Mouse (Mus musculus): ENCODE data around the gene Prss37. TPM values are rescaled to one million over a fixed set of nuclear protein-coding genes. Genes with fewer than 3 reads are reported as not detected.

Prss37 gene
- polyA plus RNA-seq, 1 experiment: not detected

GRCm38 (mm10) chr6:40470916-40471719 lies 48.2 kb downstream of the Prss37 start, which contains the start of gene Ssbp1:
TSS of gene Ssbp1 (plus strand) at chr6:40471352.
- TF ChIP-seq MYOG (IDR thresholded peaks at IDR 0.05; ENCODE audit: control insufficient read depth in 1 of 3, insufficient read depth in 1 of 3, insufficient read length in 2 of 3, low read depth in 2 of 3): peak in 1 of 3 experiments; percentile 33
- peak; percentile 97 for TF ChIP-seq POLR2AphosphoS2 (IDR thresholded peaks at IDR 0.05; ENCODE audit: insufficient read length, low read depth)
- peak; percentile 93 for TF ChIP-seq POLR2A (IDR thresholded peaks at IDR 0.05; ENCODE audit: insufficient read length, low read depth)
- TF ChIP-seq CEBPB (IDR thresholded peaks at IDR 0.05; ENCODE audit: insufficient read depth, poor library complexity, severe bottlenecking): no peak
- TF ChIP-seq USF1 (IDR thresholded peaks at IDR 0.05; ENCODE audit: low read depth): no peak
- TF ChIP-seq E2F4 (IDR thresholded peaks at IDR 0.05; ENCODE audit: insufficient read depth): peak; percentile 17
- TF ChIP-seq REST (IDR thresholded peaks at IDR 0.05; ENCODE audit: insufficient read depth, insufficient read length): no peak
- TF ChIP-seq TCF3 (IDR thresholded peaks at IDR 0.05; ENCODE audit: insufficient read length, low read depth): no peak
- peak; percentile 54 for TF ChIP-seq SRF (IDR thresholded peaks at IDR 0.05; ENCODE audit: control insufficient read depth, insufficient read length, low read depth)
- TF ChIP-seq MYOD1 (IDR thresholded peaks at IDR 0.05; ENCODE audit: control insufficient read depth in 1 of 3, insufficient read length in 2 of 3, low read depth in 2 of 3): peak in 1 of 3 experiments; percentile 30
- no peak for TF ChIP-seq TCF12 (IDR thresholded peaks at IDR 0.05; ENCODE audit: insufficient read depth, poor library complexity, severe bottlenecking)
- no peak for TF ChIP-seq MAX (IDR thresholded peaks at IDR 0.05; ENCODE audit: low read depth)

GRCm38 (mm10) chr6:40465710-40466109 lies 53.6 kb downstream of the Prss37 start:
- H3K4me3 ChIP-seq: no peak overlapping the region
- H3K27me3 ChIP-seq (ENCODE audit: control insufficient read depth, insufficient read depth, insufficient read length): no peaks in the 10 kb centered on the region
- no peaks in the 10 kb centered on the region for H3K79me2 ChIP-seq (ENCODE audit: control insufficient read depth, insufficient read depth)
- TF ChIP-seq REST (IDR thresholded peaks at IDR 0.05; ENCODE audit: insufficient read depth, insufficient read length): no peak
- TF ChIP-seq POLR2A (IDR thresholded peaks at IDR 0.05; ENCODE audit: insufficient read length, low read depth): no peak
- TF ChIP-seq SRF (IDR thresholded peaks at IDR 0.05; ENCODE audit: control insufficient read depth, insufficient read length, low read depth): no peak
- no peak for TF ChIP-seq POLR2AphosphoS2 (IDR thresholded peaks at IDR 0.05; ENCODE audit: insufficient read length, low read depth)
- no peak for TF ChIP-seq MAX (IDR thresholded peaks at IDR 0.05; ENCODE audit: low read depth)
- TF ChIP-seq E2F4 (IDR thresholded peaks at IDR 0.05; ENCODE audit: insufficient read depth): no peak
- TF ChIP-seq MYOG (IDR thresholded peaks at IDR 0.05; ENCODE audit: control insufficient read depth in 1 of 3, insufficient read depth in 1 of 3, insufficient read length in 2 of 3, low read depth in 2 of 3): no peak
- H3K4me2 ChIP-seq (ENCODE audit: low read depth): no peak overlapping the region
- no peak overlapping the region for H3ac ChIP-seq (ENCODE audit: control insufficient read depth, insufficient read length)
- no peaks in the 10 kb centered on the region for H3K36me3 ChIP-seq (ENCODE audit: control insufficient read depth, insufficient read depth)

More at GRCm38 (mm10) chr6:40470916-40471719, 48.2 kb downstream of the Prss37 start, which contains the start of gene Ssbp1:
- peak within 1 kb of the TSS; percentile 50 for H3ac ChIP-seq (ENCODE audit: control insufficient read depth, insufficient read length)
- peak within 1 kb of the TSS; percentile 60 for H3K4me3 ChIP-seq
- peaks cover 20% of the 10 kb centered on the region for H3K79me2 ChIP-seq (ENCODE audit: control insufficient read depth, insufficient read depth)
- H3K4me2 ChIP-seq (ENCODE audit: low read depth): peak within 1 kb of the TSS; percentile 95
- H3K36me3 ChIP-seq (ENCODE audit: control insufficient read depth, insufficient read depth): peaks cover 25% of the 10 kb centered on the region
- no peaks in the 10 kb centered on the region for H3K27me3 ChIP-seq (ENCODE audit: control insufficient read depth, insufficient read depth, insufficient read length)

Other genes starting within 250 kb of the Prss37 start
- 10.0 TPM for gene Agk, start 194.3 kb downstream of the Prss37 start, polyA plus RNA-seq (2012; fragmentation: generic; extraction: Trizol)
- 1.0 TPM for gene E330009J07Rik, start 83.4 kb downstream of the Prss37 start, polyA plus RNA-seq (2012; fragmentation: generic; extraction: Trizol)
- not detected for gene Wee2, start 80.4 kb downstream of the Prss37 start, polyA plus RNA-seq (2012; fragmentation: generic; extraction: Trizol)
- 39.0 TPM for gene Ssbp1, start 48.2 kb downstream of the Prss37 start, polyA plus RNA-seq (2012; fragmentation: generic; extraction: Trizol)
- not detected for gene Tas2r137, start 28.3 kb downstream of the Prss37 start, polyA plus RNA-seq (2012; fragmentation: generic; extraction: Trizol)
- gene Tas2r108, start 26.0 kb downstream of the Prss37 start, polyA plus RNA-seq (2012; fragmentation: generic; extraction: Trizol): not detected
- not detected for gene Olfr461, start 35.5 kb upstream of the Prss37 start, polyA plus RNA-seq (2012; fragmentation: generic; extraction: Trizol)
- gene Olfr460, start 50.0 kb upstream of the Prss37 start, polyA plus RNA-seq (2012; fragmentation: generic; extraction: Trizol): not detected
- 0.05 TPM for gene Clec5a, start 66.3 kb upstream of the Prss37 start, polyA plus RNA-seq (2012; fragmentation: generic; extraction: Trizol)
- not detected for gene Tas2r138, start 93.8 kb upstream of the Prss37 start, polyA plus RNA-seq (2012; fragmentation: generic; extraction: Trizol)
- gene Mgam, start 109.3 kb upstream of the Prss37 start, polyA plus RNA-seq (2012; fragmentation: generic; extraction: Trizol): 3.3 TPM

All from myocyte (in vitro differentiated cells).